Mouse (Mus musculus): ENCODE measurements around the gene Dap. TPM values are rescaled to one million over a fixed set of nuclear protein-coding genes. Genes with fewer than 3 reads are reported as not detected.

Dap gene
- polyA plus RNA-seq, 1 experiment from 2014 or later = 127 TPM

DNA sequence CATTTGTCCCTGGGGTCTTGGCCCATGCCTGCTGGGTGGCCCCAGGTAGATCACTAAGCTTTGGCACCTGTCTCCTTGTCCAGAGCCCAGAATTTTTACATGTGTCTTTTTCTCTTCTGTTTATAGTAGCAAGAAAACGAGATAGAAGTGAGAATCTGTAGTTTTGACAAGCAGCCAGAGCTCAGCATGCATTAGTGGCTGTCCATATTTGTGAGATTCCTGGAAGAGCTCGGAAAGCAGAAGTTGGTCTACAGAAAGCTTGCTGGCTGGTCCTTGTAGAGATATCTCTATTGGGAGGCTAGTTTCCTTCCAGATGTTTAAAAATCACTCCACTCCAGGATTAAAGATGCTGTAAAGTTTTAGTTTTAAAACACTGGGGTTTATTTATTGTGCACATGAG, 25.9 kb downstream of the Dap start:
- peaks cover 7% of the 10 kb centered on the region; the same call in 1 of the 2 replicates for H3K4me1 ChIP-seq (replicated peaks; ENCODE audit: insufficient read depth, low read length)
- TF ChIP-seq CTCF (IDR thresholded peaks at IDR 0.05; ENCODE audit: low read depth) = no peak
- no peak overlapping the region for H3K4me2 ChIP-seq (ENCODE audit: low read length)
- no peak overlapping the region for H3K9ac ChIP-seq (ENCODE audit: low read depth, low read length)
- H3K4me3 ChIP-seq (replicated peaks; ENCODE audit: low read depth, low read length) = no peak overlapping the region
- DNase-seq (ENCODE audit: low spot score) (no peak), ATAC-seq (replicated peaks; ENCODE audit: low FRiP score, low read depth) (no peak)
- WGBS = 70% methylated on average over 2 of the region's 2 CpGs
- H3K27ac ChIP-seq = no peak overlapping the region
- H3K36me3 ChIP-seq (ENCODE audit: insufficient read depth, low read length) = no peaks in the 10 kb centered on the region
- H3K9me3 ChIP-seq (replicated peaks; ENCODE audit: low read length) = no peaks in the 10 kb centered on the region
- H3K27me3 ChIP-seq (ENCODE audit: insufficient read depth, low read length) = no peaks in the 10 kb centered on the region

DNA sequence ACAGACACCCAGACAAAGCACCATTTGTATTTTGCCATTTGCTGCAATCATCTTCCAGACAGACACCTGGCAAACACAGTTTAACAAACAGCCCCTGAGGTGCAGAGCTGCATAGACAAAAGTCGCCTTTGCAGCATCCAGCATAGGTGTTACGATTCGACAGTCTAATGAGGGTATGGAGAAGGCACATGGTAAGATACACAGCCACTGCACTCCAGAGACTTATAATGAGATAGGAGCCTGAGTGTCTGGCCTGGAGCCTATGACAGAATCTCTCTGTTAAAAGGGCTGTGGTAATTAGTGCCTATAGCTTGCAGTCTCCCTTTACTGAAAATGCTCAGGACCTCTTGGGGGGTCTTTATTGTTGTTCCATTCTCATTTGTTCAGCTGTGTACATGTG, 26.6 kb downstream of the Dap start:
- Histone ChIP-seq H3K4me1 (replicated peaks; ENCODE audit: insufficient read depth, low read length) (peaks cover 7% of the 10 kb centered on the region; the same call in 1 of the 2 replicates), H3K9me3 (replicated peaks; ENCODE audit: low read length) (no peaks in the 10 kb centered on the region), H3K27ac (no peak overlapping the region), H3K9ac (ENCODE audit: low read depth, low read length) (no peak overlapping the region), H3K4me3 (replicated peaks; ENCODE audit: low read depth, low read length) (no peak overlapping the region), H3K36me3 (ENCODE audit: insufficient read depth, low read length) (no peaks in the 10 kb centered on the region), H3K27me3 (ENCODE audit: insufficient read depth, low read length) (no peaks in the 10 kb centered on the region), H3K4me2 (ENCODE audit: low read length) (no peak overlapping the region)
- no peak for TF ChIP-seq CTCF (IDR thresholded peaks at IDR 0.05; ENCODE audit: low read depth)
- no peak for DNase-seq (ENCODE audit: low spot score)
- ATAC-seq (replicated peaks; ENCODE audit: low FRiP score, low read depth) = no peak
- WGBS = 72% methylated on average over 3 of the region's 3 CpGs

DNA sequence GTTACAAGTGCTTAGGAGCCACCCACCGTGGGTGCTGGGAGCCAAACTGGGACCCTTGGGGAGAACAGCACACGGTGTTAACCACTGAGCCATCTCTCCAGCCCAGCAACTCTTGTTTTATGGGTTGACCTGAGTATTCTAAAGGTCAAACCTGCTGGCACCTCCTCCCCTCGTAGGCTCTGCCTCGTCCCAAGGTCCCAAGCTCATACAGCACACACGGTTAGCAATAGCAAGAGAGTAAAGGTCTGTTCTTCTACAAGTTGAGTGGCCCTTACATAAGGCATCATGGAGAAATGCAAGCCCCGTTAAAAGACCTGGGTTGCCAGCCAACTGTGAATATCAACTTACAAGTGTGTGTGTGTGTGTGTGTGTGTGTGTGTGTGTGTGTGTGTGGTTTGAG, 27.1 kb downstream of the Dap start:
- 66% methylated on average over 6 of the region's 6 CpGs for WGBS
- no peaks in the 10 kb centered on the region for H3K36me3 ChIP-seq (ENCODE audit: insufficient read depth, low read length)
- TF ChIP-seq CTCF (IDR thresholded peaks at IDR 0.05; ENCODE audit: low read depth) = no peak
- no peak overlapping the region for H3K4me2 ChIP-seq (ENCODE audit: low read length)
- no peak overlapping the region for H3K9ac ChIP-seq (ENCODE audit: low read depth, low read length)
- no peak overlapping the region for H3K27ac ChIP-seq
- H3K4me3 ChIP-seq (replicated peaks; ENCODE audit: low read depth, low read length) = no peak overlapping the region
- DNase-seq (ENCODE audit: low spot score) (no peak), ATAC-seq (replicated peaks; ENCODE audit: low FRiP score, low read depth) (no peak)
- H3K9me3 ChIP-seq (replicated peaks; ENCODE audit: low read length) = no peaks in the 10 kb centered on the region
- H3K27me3 ChIP-seq (ENCODE audit: insufficient read depth, low read length) = no peaks in the 10 kb centered on the region
- peaks cover 7% of the 10 kb centered on the region; the same call in 1 of the 2 replicates for H3K4me1 ChIP-seq (replicated peaks; ENCODE audit: insufficient read depth, low read length)

DNA sequence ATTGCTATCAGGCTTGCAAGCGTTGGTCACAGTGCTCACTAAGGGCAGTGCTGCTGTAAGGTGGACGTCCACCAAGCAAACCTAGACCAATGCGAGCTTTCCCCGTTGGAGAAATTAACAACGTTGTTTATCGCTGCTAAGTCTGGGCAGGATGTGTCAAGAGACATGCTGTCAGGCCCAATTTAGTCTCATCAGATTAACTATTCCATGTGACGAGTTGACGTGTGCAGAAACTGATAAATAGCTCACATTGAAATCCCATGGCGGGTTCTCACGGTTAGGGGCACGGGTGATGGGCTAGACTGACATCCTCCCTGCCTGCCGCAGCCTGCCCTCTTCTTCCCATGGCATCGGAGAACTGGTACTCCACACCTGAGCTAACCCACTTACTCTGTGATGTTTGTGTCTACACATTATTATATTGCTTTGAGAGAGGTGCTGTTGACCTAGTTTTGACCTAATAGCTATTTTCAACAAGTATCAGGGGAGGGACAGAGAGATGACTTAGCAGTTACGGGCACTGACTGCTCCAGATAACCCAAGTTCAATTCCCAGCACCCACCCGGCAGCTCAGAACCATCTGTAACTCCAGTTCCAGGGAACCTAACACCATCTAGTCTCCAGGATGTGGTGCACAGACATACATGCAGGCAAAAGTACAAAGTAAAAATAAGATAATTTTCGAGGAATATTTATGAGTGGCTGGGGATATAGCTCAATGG, 28.6 kb downstream of the Dap start:
- H3K9ac ChIP-seq (ENCODE audit: low read depth, low read length) = no peak overlapping the region
- ATAC-seq (replicated peaks; ENCODE audit: low FRiP score, low read depth) (no peak), DNase-seq (ENCODE audit: low spot score) (no peak)
- no peak for TF ChIP-seq CTCF (IDR thresholded peaks at IDR 0.05; ENCODE audit: low read depth)
- no peaks in the 10 kb centered on the region for H3K36me3 ChIP-seq (ENCODE audit: insufficient read depth, low read length)
- no peaks in the 10 kb centered on the region for H3K9me3 ChIP-seq (replicated peaks; ENCODE audit: low read length)
- 89% methylated on average over 16 of the region's 16 CpGs for whole genome bisulfite sequencing
- no peaks in the 10 kb centered on the region for H3K27me3 ChIP-seq (ENCODE audit: insufficient read depth, low read length)
- 0 out of 2 replicates have a peak, but pooled peaks cover 16% of the 10 kb centered on the region for H3K4me1 ChIP-seq (replicated peaks; ENCODE audit: insufficient read depth, low read length)
- H3K4me2 ChIP-seq (ENCODE audit: low read length) = no peak overlapping the region
- H3K27ac ChIP-seq = no peak overlapping the region
- H3K4me3 ChIP-seq (replicated peaks; ENCODE audit: low read depth, low read length) = no peak overlapping the region

DNA sequence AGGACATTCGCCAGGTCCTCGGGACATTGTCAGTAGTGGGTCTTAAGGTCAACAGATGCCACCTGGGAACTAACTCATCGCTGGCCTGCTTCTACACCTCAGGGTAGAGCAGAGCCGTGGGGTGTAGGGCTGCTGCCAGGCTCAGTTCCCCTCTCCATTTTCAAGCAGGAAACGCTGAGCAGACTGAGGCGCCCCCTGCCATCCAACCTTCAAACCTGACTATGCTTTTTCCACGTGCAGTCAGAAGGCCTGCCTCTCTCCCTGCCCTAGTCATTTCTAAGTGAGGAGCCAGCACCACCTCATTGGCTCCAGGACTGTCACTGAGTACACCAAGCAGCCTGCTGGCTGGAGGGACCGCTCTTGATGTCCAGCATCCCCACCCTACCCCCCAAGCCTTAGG, 29.3 kb downstream of the Dap start:
- WGBS = 61% methylated on average over 8 of the region's 8 CpGs
- ATAC-seq (replicated peaks; ENCODE audit: low FRiP score, low read depth) = no peak
- no peak overlapping the region for H3K27ac ChIP-seq

DNA sequence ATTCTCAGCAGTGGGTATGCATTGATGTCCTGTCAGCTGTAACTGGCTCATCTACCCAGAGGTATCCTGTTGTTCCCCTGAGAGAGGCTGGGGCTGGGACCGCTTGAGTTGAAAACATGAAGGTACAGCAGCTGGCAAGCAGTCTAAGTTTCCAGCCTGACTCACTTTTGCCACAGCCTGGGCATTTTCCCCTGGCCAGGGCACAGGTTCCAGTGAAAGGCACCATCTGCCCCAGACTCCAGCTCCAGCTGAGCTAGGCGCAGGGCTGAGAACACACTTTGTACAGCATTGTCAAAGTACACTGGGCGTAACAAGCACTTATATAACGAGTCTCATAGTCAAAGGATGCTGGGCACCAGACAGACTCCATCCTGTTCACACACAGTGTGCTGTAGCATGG, 29.8 kb downstream of the Dap start:
- no peaks in the 10 kb centered on the region for H3K36me3 ChIP-seq (ENCODE audit: insufficient read depth, low read length)
- ATAC-seq (replicated peaks; ENCODE audit: low FRiP score, low read depth) (no peak), DNase-seq (ENCODE audit: low spot score) (no peak)
- no peak overlapping the region for H3K9ac ChIP-seq (ENCODE audit: low read depth, low read length)
- 0 out of 2 replicates have a peak, but pooled peaks cover 13% of the 10 kb centered on the region for H3K4me1 ChIP-seq (replicated peaks; ENCODE audit: insufficient read depth, low read length)
- no peaks in the 10 kb centered on the region for H3K9me3 ChIP-seq (replicated peaks; ENCODE audit: low read length)
- 88% methylated on average over 4 of the region's 4 CpGs for WGBS
- no peak overlapping the region for H3K4me2 ChIP-seq (ENCODE audit: low read length)
- no peak overlapping the region for H3K27ac ChIP-seq
- H3K4me3 ChIP-seq (replicated peaks; ENCODE audit: low read depth, low read length) = no peak overlapping the region
- TF ChIP-seq CTCF (IDR thresholded peaks at IDR 0.05; ENCODE audit: low read depth) = no peak
- H3K27me3 ChIP-seq (ENCODE audit: insufficient read depth, low read length) = no peaks in the 10 kb centered on the region

More for the DNA sequence above, 29.3 kb downstream of the Dap start:
- H3K36me3 ChIP-seq (ENCODE audit: insufficient read depth, low read length) = no peaks in the 10 kb centered on the region
- H3K9me3 ChIP-seq (replicated peaks; ENCODE audit: low read length) = no peaks in the 10 kb centered on the region
- no peak overlapping the region for H3K4me2 ChIP-seq (ENCODE audit: low read length)
- H3K27me3 ChIP-seq (ENCODE audit: insufficient read depth, low read length) = no peaks in the 10 kb centered on the region
- no peak overlapping the region for H3K9ac ChIP-seq (ENCODE audit: low read depth, low read length)
- TF ChIP-seq CTCF (IDR thresholded peaks at IDR 0.05; ENCODE audit: low read depth) = no peak
- H3K4me1 ChIP-seq (replicated peaks; ENCODE audit: insufficient read depth, low read length) = 0 out of 2 replicates have a peak, but pooled peaks cover 16% of the 10 kb centered on the region
- no peak overlapping the region for H3K4me3 ChIP-seq (replicated peaks; ENCODE audit: low read depth, low read length)
- no peak for DNase-seq (ENCODE audit: low spot score)
